Mouse (Mus musculus) embryo, embryonic 11.5 days (tissue): ENCODE data around the gene Stx1b.
"Not testable (repeated sequence)": the region's sequence is repeated elsewhere in the genome, so short reads cannot be mapped to it uniquely, and the experiment has no call there.

Experiments
- DNase-seq: peaks from one replicate; pipeline ENCODE4 v3.0.0-alpha.2; 2012; ENCODE audit warnings: low read depth, low spot score

Stx1b gene

DNA sequence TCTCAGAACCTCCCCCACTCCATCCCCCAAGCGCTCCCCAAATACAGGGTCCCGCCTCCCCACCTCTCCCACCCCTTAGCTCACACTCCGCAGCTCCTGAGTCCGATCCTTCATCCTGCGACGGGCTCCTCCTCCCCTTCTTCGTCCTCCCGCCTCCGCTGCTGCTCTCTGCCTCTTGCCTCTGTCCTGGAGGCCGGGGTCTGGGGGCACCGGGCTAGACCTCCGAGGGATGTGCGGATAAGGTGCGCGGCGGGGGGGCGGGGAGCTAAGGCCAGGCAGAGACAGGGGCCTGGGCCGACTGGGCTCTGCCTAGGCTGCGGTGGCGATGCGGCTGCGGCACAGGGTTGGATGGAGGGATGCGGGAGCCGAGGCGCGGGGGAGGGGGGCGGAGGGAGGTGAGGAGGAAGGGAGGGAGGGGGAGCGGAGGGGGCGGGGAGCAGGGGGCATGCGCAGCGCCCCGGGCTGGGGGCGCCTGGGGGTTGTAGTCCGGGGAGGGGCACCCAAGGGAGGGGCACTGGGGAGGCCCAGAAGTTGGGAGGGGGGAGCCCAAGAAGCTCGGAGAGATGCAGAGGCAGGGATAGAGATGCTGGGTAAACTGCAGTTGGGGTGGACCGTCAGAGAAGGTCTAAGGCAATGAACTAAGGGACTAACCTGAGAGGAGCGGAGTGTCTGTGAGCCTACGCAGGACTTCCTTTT lies at the start of gene Stx1b, which contains the start of gene Stx4a:
Gene Stx1b, minus strand, starts transcription at position 374 of the 696 bp plus-strand sequence.
Gene Stx4a, plus strand, starts transcription at position 119 of the 696 bp plus-strand sequence.
- peak; percentile 40 for DNase-seq

- no peak for DNase-seq
These were observed 45.9 kb upstream of the Stx1b start for GRCm38 (mm10) chr7:127870136-127870821.

DNA sequence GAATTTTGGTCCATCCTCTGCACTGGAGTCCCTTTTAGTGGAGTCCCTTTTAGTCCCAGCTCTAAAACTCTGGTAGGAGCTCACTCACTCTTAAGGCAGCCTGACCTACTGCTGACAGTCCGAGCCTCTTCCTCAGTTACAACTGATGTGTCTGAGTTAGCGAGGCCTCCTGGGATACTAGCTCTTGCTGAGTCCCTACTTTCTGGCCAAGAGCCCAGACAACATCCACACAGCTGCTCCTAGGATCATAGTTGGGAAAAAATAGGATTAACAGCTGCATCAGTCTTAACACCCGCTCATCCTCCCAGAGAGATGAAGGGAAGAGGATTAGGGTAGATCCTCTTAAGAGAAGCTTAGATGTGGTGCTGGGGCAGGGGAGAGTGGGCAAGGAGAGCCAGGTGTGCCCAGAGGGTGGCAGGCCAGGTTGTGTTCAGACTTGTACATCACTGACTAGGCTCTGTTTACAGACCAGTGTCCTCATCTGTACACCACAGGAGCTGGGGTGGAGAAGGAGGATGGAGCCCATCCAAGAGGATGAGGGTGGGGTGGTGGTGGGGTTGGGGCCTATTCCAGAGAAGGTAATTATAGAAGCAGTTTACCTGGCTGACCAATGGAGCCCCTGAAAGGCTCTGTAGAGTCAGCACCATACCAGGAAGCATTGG lies 44.9 kb upstream of the Stx1b start:
- DNase-seq: no peak

DNA sequence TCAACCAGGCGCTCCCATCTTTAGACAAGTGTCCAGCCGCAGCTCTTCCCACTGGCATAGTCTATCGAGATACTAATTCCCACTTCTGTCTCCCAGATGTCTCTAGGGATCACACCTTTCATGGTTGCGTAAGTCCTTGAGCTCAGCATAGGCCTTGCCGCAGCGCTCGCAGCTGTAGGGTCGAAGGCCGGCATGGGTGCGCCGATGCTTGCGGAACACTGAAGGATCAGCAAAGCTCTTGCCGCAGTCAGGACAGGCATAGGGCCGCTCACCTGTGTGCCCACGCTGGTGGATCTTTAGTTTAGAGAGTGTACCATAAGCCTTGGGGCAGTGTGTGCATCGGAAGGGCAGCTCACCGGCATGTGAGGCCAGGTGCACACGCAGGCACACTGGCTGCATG lies 43.3 kb upstream of the Stx1b start:
- DNase-seq: no peak

DNA sequence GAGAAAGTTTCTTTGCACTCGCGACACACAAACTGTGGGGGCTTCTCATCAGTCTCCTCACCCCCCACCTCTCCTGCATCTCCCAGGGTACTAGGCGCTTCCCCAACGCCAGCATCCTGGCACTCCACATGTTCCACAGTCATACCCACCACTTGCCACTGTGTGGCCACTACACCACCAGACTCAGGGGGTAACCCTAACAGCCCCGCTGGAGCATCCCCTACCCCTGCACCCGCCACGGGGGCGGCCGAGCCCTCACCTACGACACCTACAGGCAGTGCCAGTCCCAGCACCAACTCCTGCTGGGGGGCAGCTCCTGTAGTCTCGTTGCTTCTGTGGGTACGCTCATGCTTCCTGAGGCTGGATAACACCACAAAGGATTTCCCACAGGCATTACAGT lies 42.1 kb upstream of the Stx1b start:
- DNase-seq: no peak

GRCm38 (mm10) chr7:127858258-127858657 lies 33.9 kb upstream of the Stx1b start:
- no peak for DNase-seq

DNA sequence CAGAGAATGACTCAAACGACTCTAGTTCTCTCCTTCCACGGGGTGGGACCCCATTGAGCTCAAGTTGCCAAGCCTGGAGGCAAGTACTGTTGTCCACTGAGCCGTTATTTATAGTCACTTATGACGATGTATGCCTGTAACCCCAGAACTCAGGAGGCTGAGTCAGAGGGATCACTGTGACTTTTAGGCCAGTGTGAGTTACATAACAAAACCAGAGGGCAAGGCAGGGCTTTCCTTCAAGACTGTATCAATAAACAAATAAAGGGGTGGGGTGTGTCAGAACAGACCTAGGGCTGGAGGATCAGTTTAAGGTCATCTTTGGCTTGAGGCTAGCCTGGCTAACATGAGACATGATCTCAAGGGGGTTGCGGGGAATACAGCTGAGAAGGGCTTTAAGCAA lies 26.6 kb upstream of the Stx1b start:
- no peak for DNase-seq

- DNase-seq: no peak
These were observed 25.9 kb upstream of the Stx1b start for GRCm38 (mm10) chr7:127849973-127850875.

DNA sequence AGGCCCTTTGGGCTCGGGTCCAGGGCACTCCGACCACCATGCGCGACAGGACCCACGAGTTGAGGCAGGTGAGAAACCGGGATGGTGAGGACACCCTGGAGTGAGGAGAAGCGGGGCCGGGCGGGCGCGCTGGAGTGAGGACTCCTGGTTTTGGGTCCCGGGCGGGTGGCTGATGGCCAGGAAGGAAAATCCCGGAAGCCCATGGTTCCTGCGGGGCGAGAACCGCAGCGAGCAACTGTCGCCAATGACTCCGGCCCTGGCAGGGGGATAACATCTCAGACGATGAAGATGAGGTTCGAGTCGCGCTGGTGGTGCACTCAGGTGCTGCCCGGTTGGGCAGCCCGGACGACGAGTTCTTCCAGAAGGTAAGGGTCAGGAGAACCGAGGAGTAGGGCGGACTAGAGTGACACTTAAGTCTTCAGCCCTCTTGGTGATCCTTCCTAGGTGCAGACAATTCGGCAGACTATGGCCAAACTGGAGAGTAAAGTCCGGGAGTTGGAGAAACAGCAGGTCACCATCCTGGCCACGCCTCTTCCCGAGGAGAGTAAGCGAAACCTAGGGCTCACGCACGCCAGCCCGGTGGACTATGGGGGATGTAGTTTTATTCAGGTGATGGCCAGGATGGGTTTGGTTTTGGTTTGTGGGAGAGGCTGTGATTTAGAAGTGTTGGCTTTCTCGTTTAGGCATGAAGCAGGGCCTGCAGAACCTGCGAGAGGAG lies 17.8 kb upstream of the Stx1b start:
- peak; percentile 62 for DNase-seq

GRCm38 (mm10) chr7:127841340-127842000 lies 17.1 kb upstream of the Stx1b start:
- DNase-seq: peak; percentile 85

DNA sequence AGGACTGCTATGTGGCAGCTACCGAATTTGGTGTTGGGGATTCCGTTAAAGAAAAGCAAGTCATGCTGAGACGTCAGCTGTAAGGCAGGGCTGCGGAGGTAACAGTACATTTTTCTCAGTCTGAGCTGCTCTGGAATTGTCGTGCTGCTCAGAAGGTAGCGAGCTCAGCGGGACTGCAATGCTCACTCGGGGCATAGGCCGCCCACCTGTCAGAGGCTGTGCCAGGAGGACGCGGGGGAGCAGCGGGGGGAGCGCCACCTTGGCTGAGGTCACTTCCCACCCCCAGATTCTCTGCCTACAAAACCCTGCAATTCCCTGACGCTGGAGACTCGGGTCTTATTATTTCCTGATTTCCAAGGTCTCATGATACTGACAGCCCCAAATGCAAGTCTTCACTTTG lies 16.5 kb upstream of the Stx1b start:
- DNase-seq: no peak

DNA sequence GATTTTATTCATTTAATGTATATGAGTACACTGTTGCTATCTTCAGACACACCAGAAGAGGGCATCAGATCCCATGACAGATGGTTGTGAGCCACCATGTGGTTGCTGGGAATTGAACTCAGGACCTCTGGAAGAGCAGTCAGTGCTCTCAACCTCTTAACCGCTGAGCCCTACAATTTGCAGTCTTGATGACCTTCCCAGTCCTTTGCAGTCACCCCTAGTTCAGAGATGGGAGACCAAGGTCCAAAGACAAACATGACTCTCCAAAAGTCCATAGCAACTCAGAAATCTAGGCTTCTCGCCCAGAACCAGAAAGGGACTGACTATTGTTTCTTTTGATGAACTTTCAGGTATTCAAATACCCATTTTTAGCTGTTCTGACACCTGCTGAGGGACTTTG lies 15.7 kb upstream of the Stx1b start:
- not testable (repeated sequence) for DNase-seq

DNA sequence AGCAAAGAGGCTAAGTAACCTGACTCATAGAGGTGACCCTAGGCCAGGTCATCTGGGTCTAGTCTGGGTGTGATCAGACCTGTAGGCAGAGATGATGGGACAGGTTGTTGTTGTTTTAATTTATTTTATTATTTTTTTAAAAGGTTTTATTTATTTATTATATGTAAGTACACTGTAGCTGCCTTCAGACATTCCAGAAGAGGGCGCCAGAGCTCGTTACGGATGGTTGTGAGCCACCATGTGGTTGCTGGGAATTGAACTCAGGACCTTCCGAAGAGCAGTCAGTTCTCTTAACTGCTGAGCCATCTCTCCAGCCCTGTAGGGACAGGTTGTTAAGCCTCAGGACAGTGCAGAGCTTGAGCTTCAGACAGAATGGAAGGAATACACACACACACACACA lies 13.5 kb upstream of the Stx1b start:
- not testable (repeated sequence) for DNase-seq

- DNase-seq: no peak
These were observed 13.1 kb upstream of the Stx1b start for GRCm38 (mm10) chr7:127837473-127837872.

GRCm38 (mm10) chr7:127835550-127835949 lies 11.2 kb upstream of the Stx1b start:
- no peak for DNase-seq

- DNase-seq: no peak
These were observed 845 bp downstream of the Stx1b start for GRCm38 (mm10) chr7:127823236-127824171.

DNA sequence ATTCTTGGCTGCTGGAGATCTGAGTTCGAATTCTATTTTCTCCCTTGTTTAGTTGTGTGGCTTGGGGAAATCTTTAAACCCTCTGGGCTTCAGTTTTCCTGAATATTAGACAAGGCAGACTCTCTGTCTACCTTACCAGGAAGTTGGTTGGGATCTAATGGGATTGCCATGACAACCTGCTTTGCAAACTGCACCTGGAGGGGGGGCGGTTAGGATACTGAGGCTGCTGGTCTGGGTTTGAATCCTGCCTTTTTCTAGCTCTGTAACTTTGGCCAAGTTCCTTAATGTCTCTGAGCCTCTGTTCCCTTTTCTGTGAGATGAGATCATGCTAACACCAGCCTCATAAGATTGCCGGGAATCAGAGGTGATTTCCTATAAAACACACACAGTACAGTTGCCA lies 1.9 kb downstream of the Stx1b start:
- no peak for DNase-seq

DNA sequence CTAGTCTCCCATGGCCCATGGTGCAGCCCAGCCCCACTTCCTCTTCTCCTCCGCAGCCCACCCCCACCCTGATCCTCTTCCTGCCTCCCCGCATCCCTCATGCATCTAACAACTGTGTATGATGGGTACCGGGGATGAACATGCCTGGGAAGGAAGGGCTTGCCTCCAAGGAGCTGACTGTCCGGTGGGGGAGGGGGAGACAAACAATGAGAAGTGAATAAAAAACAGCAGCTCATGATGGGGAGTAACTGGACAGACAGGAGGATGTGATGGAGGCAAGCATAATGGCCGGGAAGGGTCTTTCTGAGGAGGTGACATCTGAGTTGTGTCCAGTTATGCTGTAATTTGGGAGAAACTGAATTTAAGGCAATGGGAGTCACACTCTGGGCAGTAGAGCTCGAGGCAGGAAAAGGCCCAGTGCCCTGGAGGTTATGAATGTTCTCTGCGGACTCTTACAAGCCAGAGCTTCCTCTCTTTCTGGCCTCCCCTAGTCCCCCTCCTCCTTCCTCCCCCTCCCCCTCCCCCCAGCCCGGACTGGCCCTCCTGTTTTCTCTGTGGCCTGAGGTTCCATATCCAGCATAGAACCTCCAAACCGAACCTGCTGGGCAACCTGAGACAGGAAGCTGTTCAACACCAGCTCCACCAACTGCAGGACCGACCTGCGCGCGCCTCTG lies 3.4 kb downstream of the Stx1b start:
- no peak for DNase-seq

DNA sequence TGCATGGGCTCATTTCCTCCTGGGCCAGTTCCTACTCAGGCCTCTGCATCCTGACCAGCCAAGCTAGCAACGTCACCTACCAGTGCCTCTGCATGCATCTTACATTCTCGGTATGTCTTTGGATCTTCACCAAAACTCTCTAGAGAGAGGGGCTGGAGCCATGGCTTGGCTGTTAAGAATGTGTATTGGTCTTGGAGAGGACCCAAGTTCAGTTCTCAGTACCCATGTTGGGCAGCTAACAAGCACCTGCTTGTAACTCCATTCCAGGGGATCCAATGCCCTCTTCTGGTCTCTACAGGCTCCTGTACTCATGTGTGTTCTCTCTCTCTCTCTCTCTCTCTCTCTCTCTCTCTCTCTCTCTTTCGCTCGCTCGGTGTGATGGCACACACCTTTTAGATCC lies 6.6 kb downstream of the Stx1b start:
- DNase-seq: no peak
